9 mouse cellular contexts compared by ENCODE assay signal in the genomic region with DNA sequence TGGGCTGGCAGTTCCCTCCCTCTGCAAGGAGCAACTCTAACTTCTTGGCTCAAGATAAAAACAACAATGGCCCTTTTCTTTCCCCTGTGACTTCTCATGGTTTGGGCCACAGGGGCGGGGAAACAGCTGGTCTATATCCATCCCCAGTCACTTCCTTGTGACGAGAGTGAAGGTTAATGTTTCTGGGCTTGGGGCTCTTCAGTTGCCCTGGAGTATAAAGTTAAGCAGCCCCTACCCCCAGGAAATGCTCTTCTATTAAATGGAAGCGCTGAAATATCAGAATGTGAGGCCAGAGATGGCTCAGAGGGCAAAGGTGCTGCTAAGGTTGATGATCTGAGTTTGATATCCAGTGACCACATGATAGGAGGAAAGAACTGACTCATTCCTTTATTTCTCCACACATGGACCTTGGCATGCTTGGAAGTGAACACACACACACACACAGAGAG.
A peak's percentile ranks its signal among the peaks of the same experiment; 100 is the strongest.
DNase-seq lines count a peak whose midpoint lies in the region; ATAC-seq lines count a peak whose summit lies in the region.
"Had no signal": no experiment of that assay in that cellular context is flagged by ENCODE, and none has a peak within 500 bp of the region (broad histone marks: within the 10 kb centered on the region; RNA-seq: fewer than 3 reads in every experiment).

No protein-coding gene starts in this region.

- H3K4me1 ChIP-seq in kidney, embryonic 16.5 days (ENCODE audit: insufficient read depth, low read length) = peaks cover 11% of the 10 kb centered on the region
- peaks cover 4% of the 10 kb centered on the region; the same call in 1 of the 2 replicates for H3K4me1 ChIP-seq in midbrain, embryonic 13.5 days (replicated peaks)

- H3K9me3 ChIP-seq in kidney, embryonic 16.5 days (ENCODE audit: low read length) = no peaks in the 10 kb centered on the region
- H3K9me3 ChIP-seq in midbrain, embryonic 13.5 days = no peaks in the 10 kb centered on the region

- H3K36me3 ChIP-seq in kidney, embryonic 16.5 days (ENCODE audit: insufficient read depth, low read length) = no peaks in the 10 kb centered on the region
- H3K36me3 ChIP-seq in midbrain, embryonic 13.5 days = no peaks in the 10 kb centered on the region

- no peak overlapping the region for H3K4me3 ChIP-seq in kidney, embryonic 16.5 days (ENCODE audit: low read length)
- H3K4me3 ChIP-seq in midbrain, embryonic 13.5 days (replicated peaks) = no peak overlapping the region
- H3K4me3 ChIP-seq: erythroblast, embryonic 14.5 days had no signal

- H3K27ac ChIP-seq in kidney, embryonic 16.5 days (ENCODE audit: low read length) = peak overlapping the region; percentile 34; the same call in 1 of the 2 replicates
- no peak overlapping the region for H3K27ac ChIP-seq in midbrain, embryonic 13.5 days

- intact Hi-C loops in gastrocnemius, postnatal 14 days (cut with DNase I; ENCODE audit: low total_unique reads) = no loop called here

- H3K4me2 ChIP-seq in kidney, embryonic 16.5 days (replicated peaks; ENCODE audit: low read depth, low read length) = no peak overlapping the region
- no peak overlapping the region for H3K4me2 ChIP-seq in midbrain, embryonic 13.5 days (replicated peaks)

- peak; percentile 8 for DNase-seq in gastrocnemius, postnatal 10 days
- no peak for DNase-seq in gastrocnemius, adult 8-10 months (ENCODE audit: low spot score in 2 of 2)
- DNase-seq in gastrocnemius, postnatal 14 days = peak; percentile 23
- DNase-seq in lung, postnatal 4 days = peak; percentile 62 to 86
- no peak for DNase-seq in cerebellum, postnatal 14 days
- no peak for DNase-seq in spleen, postnatal 14 days (ENCODE audit: low spot score in 2 of 2)

- WGBS in kidney, embryonic 16.5 days = 8% methylated on average over 3 of the region's 3 CpGs
- WGBS in midbrain, embryonic 13.5 days = 27% methylated on average over 3 of the region's 3 CpGs

- ATAC-seq in kidney, embryonic 16.5 days (ENCODE audit: low FRiP score, low TSS enrichment) = peak; percentile 76; the same call in 1 of the 2 replicates
- ATAC-seq in midbrain, embryonic 13.5 days = no peak

- no peak overlapping the region for H3K9ac ChIP-seq in kidney, embryonic 16.5 days (replicated peaks; ENCODE audit: low read length)
- no peak overlapping the region for H3K9ac ChIP-seq in midbrain, embryonic 13.5 days (replicated peaks)

- no peaks in the 10 kb centered on the region for H3K27me3 ChIP-seq in kidney, embryonic 16.5 days (ENCODE audit: insufficient read depth, low read length)
- no peaks in the 10 kb centered on the region for H3K27me3 ChIP-seq in midbrain, embryonic 13.5 days

Comparison
In these comparisons a context has a peak if more than half of its experiments do, and no peak if none do; other contexts are left out.
1. DNase-seq: peak in gastrocnemius, postnatal 10 days (single experiment), gastrocnemius, postnatal 14 days (single experiment) and lung, postnatal 4 days (2 of 2); none in gastrocnemius, adult 8-10 months (0 of 2), cerebellum, postnatal 14 days (0 of 2) and spleen, postnatal 14 days (0 of 2).